Mouse (Mus musculus): ENCODE data around the gene Fut8. TPM values are rescaled to one million over a fixed set of nuclear protein-coding genes. Genes with fewer than 3 reads are reported as not detected.

The Fut8 gene
- polyA plus RNA-seq, 1 experiment from 2014 or later: 37.5 TPM

DNA sequence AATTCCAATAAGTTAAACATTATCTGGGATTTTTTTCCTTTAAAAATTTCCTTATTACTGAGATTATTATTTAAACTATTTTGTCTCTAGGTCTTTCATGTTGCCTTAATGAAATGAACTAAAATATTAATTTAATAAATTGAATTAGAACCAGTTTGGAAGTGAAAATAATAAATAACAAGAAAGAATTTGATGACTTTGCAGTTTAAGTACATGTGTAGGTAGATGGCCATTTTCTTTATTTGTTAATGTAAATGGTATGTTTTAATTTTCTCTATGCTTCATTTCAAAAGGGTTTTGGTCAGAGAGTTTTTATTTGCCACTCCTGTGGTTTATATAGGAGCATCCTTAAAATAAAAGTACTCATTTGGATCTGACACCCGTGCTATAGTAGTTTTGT is 177.8 kb downstream of the Fut8 start:
- ATAC-seq (replicated peaks): no peak
- H3K27me3 ChIP-seq: no peaks in the 10 kb centered on the region
- H3K27ac ChIP-seq (replicated peaks): no peak overlapping the region
- H3K4me2 ChIP-seq (replicated peaks): no peak overlapping the region
- 94% methylated on average over 1 of the region's 1 CpGs for WGBS
- no peaks in the 10 kb centered on the region for H3K4me1 ChIP-seq
- no peak overlapping the region for H3K4me3 ChIP-seq
- no peaks in the 10 kb centered on the region; the same call in 1 of the 2 replicates for H3K36me3 ChIP-seq
- H3K9ac ChIP-seq (replicated peaks): no peak overlapping the region
- H3K9me3 ChIP-seq: no peaks in the 10 kb centered on the region

DNA sequence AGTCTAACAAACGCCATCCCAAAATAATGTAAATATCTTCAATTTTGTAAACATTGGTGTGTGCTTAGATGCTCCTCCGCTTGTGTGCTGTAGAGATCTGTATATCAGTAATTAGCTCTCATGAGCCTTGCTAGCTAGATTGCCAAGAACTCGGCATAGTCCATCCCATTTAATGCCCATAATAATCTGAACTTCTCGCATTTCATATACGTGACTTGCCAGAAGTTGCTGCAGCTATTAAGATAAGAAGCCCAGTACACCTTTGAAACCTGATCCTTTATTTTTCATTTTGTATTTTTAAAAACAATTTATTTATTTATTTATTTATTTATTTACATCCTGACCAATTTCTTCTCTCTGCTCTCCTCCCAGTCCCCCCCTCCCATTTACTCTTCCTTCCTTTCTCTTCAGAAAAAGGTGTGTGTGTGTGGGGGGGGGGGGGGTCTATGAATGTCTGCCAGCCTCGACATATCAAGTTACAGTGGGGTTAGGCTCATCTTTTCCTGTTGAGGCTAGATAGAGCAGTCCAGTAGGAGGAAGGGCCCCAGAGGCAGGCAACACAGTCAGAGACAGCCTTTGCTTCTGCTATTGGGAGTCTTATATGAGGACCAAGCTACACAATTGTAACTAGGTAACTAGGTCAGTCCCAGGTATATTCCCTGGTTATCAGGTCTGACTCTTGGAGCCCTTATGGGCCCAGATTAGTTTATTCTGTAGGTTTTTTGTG is 183.9 kb downstream of the Fut8 start:
- WGBS: 94% methylated on average over 6 of the region's 6 CpGs
- no peak overlapping the region for H3K9ac ChIP-seq (replicated peaks)
- no peak overlapping the region for H3K4me3 ChIP-seq
- H3K27ac ChIP-seq (replicated peaks): no peak overlapping the region
- H3K4me1 ChIP-seq: no peaks in the 10 kb centered on the region
- H3K9me3 ChIP-seq: no peaks in the 10 kb centered on the region
- no peak for ATAC-seq (replicated peaks)
- H3K27me3 ChIP-seq: no peaks in the 10 kb centered on the region
- H3K36me3 ChIP-seq: no peaks in the 10 kb centered on the region
- no peak overlapping the region for H3K4me2 ChIP-seq (replicated peaks)

DNA sequence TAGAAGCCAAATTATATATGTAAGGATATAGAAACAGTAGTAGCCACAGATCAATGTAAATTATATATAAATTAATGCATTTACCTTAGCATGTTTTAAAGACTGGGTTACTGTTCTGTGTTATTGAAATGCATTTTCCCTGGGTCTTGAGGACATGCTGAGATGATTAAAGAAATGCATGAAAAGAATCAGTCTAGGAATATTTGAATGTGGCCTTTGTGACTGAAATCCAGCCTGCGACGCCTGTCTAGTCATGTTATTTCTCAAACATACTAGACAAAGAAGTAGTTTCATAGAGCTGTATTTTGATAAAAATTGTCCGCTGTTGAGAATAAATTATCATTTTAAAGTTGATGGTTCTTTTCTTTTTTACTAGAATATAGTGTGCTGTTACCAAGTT is 188.2 kb downstream of the Fut8 start:
- WGBS: 34% methylated on average over 3 of the region's 3 CpGs
- no peaks in the 10 kb centered on the region for H3K36me3 ChIP-seq
- no peak overlapping the region for H3K4me2 ChIP-seq (replicated peaks)
- no peak overlapping the region for H3K4me3 ChIP-seq
- H3K4me1 ChIP-seq: no peaks in the 10 kb centered on the region
- ATAC-seq (replicated peaks): no peak
- H3K9ac ChIP-seq (replicated peaks): no peak overlapping the region
- no peak overlapping the region for H3K27ac ChIP-seq (replicated peaks)
- H3K9me3 ChIP-seq: no peaks in the 10 kb centered on the region
- H3K27me3 ChIP-seq: no peaks in the 10 kb centered on the region

DNA sequence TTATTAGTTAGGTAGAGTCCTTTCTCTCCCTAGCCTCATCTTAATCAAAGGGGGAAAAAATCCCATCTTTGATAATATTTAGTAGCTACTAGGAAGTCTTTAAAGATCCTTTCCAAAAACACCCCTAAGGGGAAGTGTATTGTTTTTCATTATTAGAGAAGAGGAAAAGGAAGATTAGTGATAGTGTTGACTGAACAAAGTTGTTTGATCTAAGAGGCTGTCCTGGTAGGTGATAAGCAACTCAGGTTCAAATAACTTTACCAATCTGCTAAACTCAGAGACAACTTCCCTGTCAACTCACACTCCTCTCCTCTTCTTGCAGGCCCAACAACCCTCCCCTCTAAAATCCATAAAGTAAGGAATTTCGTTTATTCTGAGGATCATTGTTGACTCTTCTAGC is 190.2 kb downstream of the Fut8 start:
- Histone ChIP-seq H3K9ac (replicated peaks) (no peak overlapping the region), H3K36me3 (no peaks in the 10 kb centered on the region), H3K9me3 (no peaks in the 10 kb centered on the region), H3K4me2 (replicated peaks) (no peak overlapping the region), H3K4me1 (no peaks in the 10 kb centered on the region), H3K27ac (replicated peaks) (no peak overlapping the region), H3K27me3 (no peaks in the 10 kb centered on the region), H3K4me3 (no peak overlapping the region)
- no peak for ATAC-seq (replicated peaks)
- WGBS: 71% methylated on average over 1 of the region's 1 CpGs

DNA sequence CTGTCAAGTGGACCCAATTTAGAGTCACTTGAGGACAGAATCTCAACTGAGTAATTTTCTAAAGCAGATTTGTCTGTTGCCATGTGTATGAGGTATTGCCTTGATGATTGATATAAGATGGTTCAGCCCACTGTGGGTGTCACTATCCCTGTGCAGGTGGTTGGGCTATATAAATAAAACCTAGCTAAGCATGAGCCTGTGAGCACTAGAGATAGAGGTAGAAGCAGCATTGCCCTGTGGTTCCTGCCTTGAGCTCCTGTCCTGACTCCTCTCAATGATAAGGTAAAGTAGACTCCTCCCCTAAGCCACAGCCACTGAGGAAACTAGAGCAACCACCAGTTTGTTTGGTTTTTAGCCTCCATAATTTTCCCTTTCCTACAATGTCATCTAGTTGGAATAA is 191.5 kb downstream of the Fut8 start:
- no peaks in the 10 kb centered on the region for H3K36me3 ChIP-seq
- ATAC-seq (replicated peaks): no peak
- no peak overlapping the region for H3K4me2 ChIP-seq (replicated peaks)
- no peaks in the 10 kb centered on the region for H3K27me3 ChIP-seq
- H3K27ac ChIP-seq (replicated peaks): no peak overlapping the region
- no peaks in the 10 kb centered on the region for H3K4me1 ChIP-seq
- H3K9me3 ChIP-seq: no peaks in the 10 kb centered on the region
- no peak overlapping the region for H3K9ac ChIP-seq (replicated peaks)
- no peak overlapping the region for H3K4me3 ChIP-seq

DNA sequence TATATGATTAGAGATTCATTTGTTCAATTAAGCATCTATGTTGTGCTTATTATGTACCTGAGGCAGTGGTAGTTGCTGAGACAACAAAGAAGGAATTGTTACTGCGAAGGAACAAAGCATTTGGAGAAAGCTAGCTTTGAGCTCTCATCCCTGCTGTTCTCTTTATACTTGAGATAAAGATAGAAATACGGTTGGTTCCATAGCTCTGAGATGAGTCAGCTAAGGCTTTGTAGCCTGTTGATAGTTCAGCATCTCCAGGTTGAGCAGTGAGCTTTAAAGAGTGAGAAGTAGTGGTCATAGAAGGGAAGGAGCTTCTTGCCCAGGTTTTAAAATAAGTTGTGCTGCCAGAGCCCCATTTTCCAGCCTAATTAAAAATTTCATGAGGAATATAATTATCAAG is 198.8 kb downstream of the Fut8 start:
- Histone ChIP-seq H3K9me3 (no peaks in the 10 kb centered on the region), H3K27ac (replicated peaks) (no peak overlapping the region), H3K36me3 (no peaks in the 10 kb centered on the region), H3K9ac (replicated peaks) (no peak overlapping the region), H3K4me1 (no peaks in the 10 kb centered on the region), H3K4me3 (no peak overlapping the region), H3K27me3 (no peaks in the 10 kb centered on the region), H3K4me2 (replicated peaks) (no peak overlapping the region)
- 50% methylated on average over 2 of the region's 2 CpGs for WGBS
- no peak for ATAC-seq (replicated peaks)

DNA sequence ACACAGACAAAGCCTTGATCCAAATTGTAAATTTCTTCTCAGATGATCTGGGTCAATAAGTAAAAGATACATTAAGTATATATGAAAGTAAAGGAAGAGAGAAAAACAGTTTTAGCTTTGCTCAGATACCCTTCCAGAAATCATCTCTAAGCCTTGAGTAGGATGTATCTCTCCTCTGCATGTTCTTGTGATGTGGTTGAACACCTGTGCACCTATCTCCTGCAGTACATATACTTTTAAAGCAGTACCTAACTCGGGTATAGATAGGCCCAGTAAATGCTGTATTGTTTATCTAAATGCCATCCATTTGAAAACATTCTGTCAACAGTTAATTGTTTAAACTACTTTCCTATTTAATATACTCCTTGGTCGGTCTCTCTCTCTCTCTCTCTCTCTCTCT is 212.9 kb downstream of the Fut8 start:
- no peak for ATAC-seq (replicated peaks)
- H3K36me3 ChIP-seq: peaks cover 3% of the 10 kb centered on the region; the same call in 1 of the 2 replicates
- WGBS: 89% methylated on average over 2 of the region's 2 CpGs

DNA sequence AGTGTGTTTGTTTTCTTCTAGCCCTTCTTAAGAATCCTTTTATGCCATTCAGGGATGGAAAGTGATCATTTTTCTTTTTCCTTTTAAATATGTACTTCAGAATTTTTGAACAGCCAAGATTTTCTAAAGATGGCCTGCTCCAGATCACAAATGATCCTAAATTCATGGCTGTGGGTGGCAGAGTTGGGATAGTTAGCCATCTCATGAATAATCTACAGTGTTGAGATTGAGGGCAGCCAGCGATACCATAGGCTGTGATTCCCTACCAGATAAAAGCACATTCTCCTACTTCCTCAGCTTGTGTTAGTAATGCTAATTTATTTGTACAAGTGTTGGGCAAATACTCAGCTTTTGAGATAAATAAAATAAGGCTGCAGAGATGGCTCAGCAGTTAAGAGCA is 228.3 kb downstream of the Fut8 start:
- Histone ChIP-seq H3K4me1 (no peaks in the 10 kb centered on the region), H3K9me3 (no peaks in the 10 kb centered on the region), H3K36me3 (no peaks in the 10 kb centered on the region), H3K9ac (replicated peaks) (no peak overlapping the region), H3K27me3 (no peaks in the 10 kb centered on the region), H3K4me3 (no peak overlapping the region), H3K4me2 (replicated peaks) (no peak overlapping the region), H3K27ac (replicated peaks) (no peak overlapping the region)
- WGBS: 80% methylated on average over 1 of the region's 1 CpGs
- ATAC-seq (replicated peaks): no peak

More for the DNA sequence above, 212.9 kb downstream of the Fut8 start:
- Histone ChIP-seq H3K4me1 (no peaks in the 10 kb centered on the region), H3K4me2 (replicated peaks) (no peak overlapping the region), H3K4me3 (no peak overlapping the region), H3K9me3 (no peaks in the 10 kb centered on the region), H3K27me3 (no peaks in the 10 kb centered on the region), H3K27ac (replicated peaks) (no peak overlapping the region), H3K9ac (replicated peaks) (no peak overlapping the region)

DNA sequence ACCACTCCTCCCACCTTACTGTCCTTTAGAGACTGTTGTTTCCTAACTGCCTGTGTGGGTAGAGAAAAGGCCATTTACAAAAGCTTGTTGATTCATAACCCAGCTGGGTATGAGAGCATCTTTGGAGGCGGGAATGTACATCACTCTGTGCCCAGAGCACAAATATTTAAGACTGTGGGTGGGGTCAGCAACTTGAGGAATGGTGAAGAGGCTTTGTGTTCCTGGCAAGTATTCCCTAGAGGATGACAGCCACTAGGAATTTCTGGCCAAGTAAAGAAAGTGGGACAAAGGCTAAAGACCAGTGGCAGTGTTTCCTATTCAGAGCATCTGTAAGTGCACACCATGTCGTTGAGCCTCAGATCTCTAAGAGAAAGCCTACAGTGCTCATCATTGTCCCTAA is 242.0 kb downstream of the Fut8 start:
- H3K27ac ChIP-seq (replicated peaks): no peak overlapping the region
- H3K36me3 ChIP-seq: no peaks in the 10 kb centered on the region
- whole genome bisulfite sequencing: 73% methylated on average over 2 of the region's 2 CpGs
- no peaks in the 10 kb centered on the region for H3K9me3 ChIP-seq
- ATAC-seq (replicated peaks): no peak
- no peaks in the 10 kb centered on the region for H3K4me1 ChIP-seq
- H3K9ac ChIP-seq (replicated peaks): no peak overlapping the region
- no peak overlapping the region for H3K4me3 ChIP-seq
- H3K27me3 ChIP-seq: no peaks in the 10 kb centered on the region
- H3K4me2 ChIP-seq (replicated peaks): no peak overlapping the region

DNA sequence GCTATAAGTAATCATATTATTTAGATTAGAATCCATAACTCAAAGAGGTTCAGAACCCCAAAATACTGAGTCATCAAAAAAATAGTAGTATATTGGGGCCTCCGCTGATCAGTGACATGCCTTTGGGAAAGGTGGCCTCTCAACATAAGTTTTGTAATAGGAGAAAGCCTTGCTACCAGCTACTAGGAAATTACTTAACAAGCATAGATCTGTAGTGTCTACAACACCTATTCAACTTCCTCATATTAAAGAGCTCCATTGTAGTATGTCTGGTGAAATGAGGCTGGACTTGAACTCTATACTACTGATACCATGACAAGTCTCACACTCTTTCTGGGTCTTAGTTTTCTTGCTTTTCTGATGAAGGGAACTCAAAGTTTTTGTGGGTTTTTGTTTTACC is 243.2 kb downstream of the Fut8 start:
- Histone ChIP-seq H3K4me3 (no peak overlapping the region), H3K9ac (replicated peaks) (no peak overlapping the region), H3K27ac (replicated peaks) (no peak overlapping the region), H3K9me3 (no peaks in the 10 kb centered on the region), H3K4me2 (replicated peaks) (no peak overlapping the region), H3K27me3 (no peaks in the 10 kb centered on the region), H3K36me3 (no peaks in the 10 kb centered on the region), H3K4me1 (no peaks in the 10 kb centered on the region)
- 100% methylated on average over 1 of the region's 1 CpGs for WGBS
- no peak for ATAC-seq (replicated peaks)

DNA sequence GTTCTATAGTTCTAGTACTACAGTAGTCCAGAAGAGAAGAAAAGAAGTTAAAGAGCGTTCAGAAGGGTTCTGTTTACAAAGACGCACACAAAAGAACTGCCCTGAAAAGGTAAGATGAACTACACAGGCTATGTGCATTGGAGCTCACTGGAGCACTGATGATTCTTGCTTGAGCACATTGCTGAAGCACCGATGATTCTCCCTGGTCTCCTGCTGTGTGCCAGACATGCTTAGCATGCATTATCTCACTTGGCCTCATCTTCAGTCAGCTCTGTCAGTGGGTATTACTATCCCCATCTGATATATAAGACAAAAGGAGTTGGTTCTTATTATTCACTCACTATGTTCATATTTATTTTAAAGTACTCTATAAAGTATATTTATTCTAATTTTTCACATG is 243.9 kb downstream of the Fut8 start:
- no peak overlapping the region for H3K9ac ChIP-seq (replicated peaks)
- H3K27me3 ChIP-seq: no peaks in the 10 kb centered on the region
- no peaks in the 10 kb centered on the region for H3K36me3 ChIP-seq
- ATAC-seq (replicated peaks): no peak
- H3K4me3 ChIP-seq: no peak overlapping the region
- H3K27ac ChIP-seq (replicated peaks): no peak overlapping the region
- no peaks in the 10 kb centered on the region for H3K9me3 ChIP-seq
- H3K4me2 ChIP-seq (replicated peaks): no peak overlapping the region
- H3K4me1 ChIP-seq: no peaks in the 10 kb centered on the region
- 33% methylated on average over 3 of the region's 3 CpGs for WGBS

DNA sequence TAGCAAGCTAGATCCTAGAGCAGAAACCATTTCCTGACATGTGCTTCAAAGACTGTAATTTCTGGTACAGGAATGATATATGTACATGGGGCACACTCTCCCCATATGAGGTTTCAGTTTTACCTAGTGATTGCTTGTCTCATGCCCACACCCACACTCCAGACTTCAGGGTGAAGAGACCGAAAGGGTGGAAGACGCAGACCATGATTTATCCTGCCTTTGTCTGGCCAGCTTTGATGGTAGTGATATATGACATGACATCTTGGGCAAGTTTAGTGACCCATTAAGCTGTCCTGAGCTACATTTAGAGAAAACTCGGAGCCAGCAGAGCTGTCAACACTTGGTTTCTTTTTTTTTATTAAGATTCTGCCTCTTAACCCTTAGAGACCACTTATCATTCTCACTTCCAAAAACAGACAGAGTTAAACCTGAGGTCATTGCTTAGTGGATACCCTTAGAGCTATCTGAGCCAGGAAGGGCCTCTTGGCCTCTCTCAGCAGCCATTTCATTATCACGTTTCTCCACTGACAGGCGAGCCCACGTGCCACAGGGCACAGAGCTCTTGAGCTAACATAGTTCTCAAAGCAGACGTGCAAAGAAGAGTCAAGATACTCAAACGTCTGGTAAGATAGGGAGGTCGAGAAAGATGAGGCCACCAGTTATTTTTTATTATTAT is 245.4 kb downstream of the Fut8 start:
- no peaks in the 10 kb centered on the region for H3K4me1 ChIP-seq
- no peak overlapping the region for H3K9ac ChIP-seq (replicated peaks)
- no peak for ATAC-seq (replicated peaks)
- H3K36me3 ChIP-seq: no peaks in the 10 kb centered on the region
- WGBS: 84% methylated on average over 9 of the region's 9 CpGs
- no peak overlapping the region for H3K4me2 ChIP-seq (replicated peaks)
- no peak overlapping the region for H3K27ac ChIP-seq (replicated peaks)
- no peaks in the 10 kb centered on the region for H3K27me3 ChIP-seq
- no peaks in the 10 kb centered on the region for H3K9me3 ChIP-seq
- H3K4me3 ChIP-seq: no peak overlapping the region

DNA sequence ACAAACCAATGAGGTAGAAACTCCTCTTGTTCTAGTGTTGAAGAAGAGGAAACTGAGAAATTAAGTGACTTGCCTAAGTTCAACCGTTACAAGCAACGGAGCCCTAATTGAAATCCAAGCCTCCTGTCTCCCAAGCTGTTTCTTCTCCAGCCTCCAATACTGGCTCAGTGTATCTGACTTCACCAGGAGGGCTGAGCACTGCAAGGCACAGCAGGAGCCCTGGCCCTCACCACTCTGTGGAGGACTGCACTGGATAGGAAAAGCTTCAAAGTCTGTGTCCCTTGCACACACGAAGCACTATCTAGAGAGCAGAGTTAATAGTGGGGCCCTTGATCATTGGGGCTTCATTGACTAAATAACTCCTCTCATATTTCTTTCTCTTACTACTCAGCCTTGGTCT is 246.8 kb downstream of the Fut8 start:
- Histone ChIP-seq H3K9ac (replicated peaks) (no peak overlapping the region), H3K27me3 (no peaks in the 10 kb centered on the region), H3K4me2 (replicated peaks) (no peak overlapping the region), H3K36me3 (no peaks in the 10 kb centered on the region), H3K27ac (replicated peaks) (no peak overlapping the region), H3K4me3 (no peak overlapping the region), H3K4me1 (no peaks in the 10 kb centered on the region), H3K9me3 (no peaks in the 10 kb centered on the region)
- ATAC-seq (replicated peaks): no peak
- 82% methylated on average over 3 of the region's 3 CpGs for WGBS
